ENCODE assay signal across 17 mouse cellular contexts in genomic region chr3:22990136-22990820, GRCm38 (mm10).
"Had no signal": no experiment of that assay in that cellular context is flagged by ENCODE, and none has a peak within 500 bp of the region (broad histone marks: within the 10 kb centered on the region; RNA-seq: fewer than 3 reads in every experiment).

No protein-coding gene starts in this region.

- H3K4me1 ChIP-seq: midbrain, embryonic 10.5 days; midbrain, embryonic 12.5 days; neural tube, embryonic 13.5 days; neural tube, embryonic 15.5 days; stomach, embryonic 15.5 days had no signal

- DNase-seq: lung, adult 18-20 months; lung, embryonic 14.5 days; lung, postnatal 10 days; lung, postnatal 4 days; midbrain, embryonic 14.5 days; right cerebral cortex, postnatal 14 days; thymus, adult 2 months; thymus, postnatal 25 days; thymus, postnatal 4 days had no signal

- ATAC-seq: midbrain, embryonic 16.5 days had no signal

- H3K9ac ChIP-seq: lung, embryonic 14.5 days; midbrain, embryonic 12.5 days; neural tube, embryonic 13.5 days; neural tube, embryonic 15.5 days; stomach, embryonic 15.5 days had no signal

- H3K9me3 ChIP-seq: midbrain, embryonic 10.5 days; midbrain, embryonic 12.5 days; neural tube, embryonic 13.5 days; neural tube, embryonic 15.5 days; stomach, embryonic 15.5 days had no signal

- H3K27me3 ChIP-seq: midbrain, embryonic 12.5 days; neural tube, embryonic 13.5 days; neural tube, embryonic 15.5 days; stomach, embryonic 15.5 days had no signal

- H3K27ac ChIP-seq: midbrain, embryonic 10.5 days; midbrain, embryonic 12.5 days; neural tube, embryonic 13.5 days; neural tube, embryonic 15.5 days; stomach, embryonic 15.5 days; stomach, postnatal 0 days had no signal

- H3K4me2 ChIP-seq: lung, embryonic 14.5 days; midbrain, embryonic 12.5 days; neural tube, embryonic 13.5 days; neural tube, embryonic 15.5 days; stomach, embryonic 15.5 days had no signal

- H3K36me3 ChIP-seq: midbrain, embryonic 10.5 days; midbrain, embryonic 12.5 days; neural tube, embryonic 13.5 days; neural tube, embryonic 15.5 days; stomach, embryonic 15.5 days had no signal

- H3K4me3 ChIP-seq: midbrain, embryonic 10.5 days; midbrain, embryonic 12.5 days; myocyte; neural tube, embryonic 13.5 days; neural tube, embryonic 15.5 days; stomach, embryonic 15.5 days had no signal
